Mouse (Mus musculus): ENCODE measurements at regions not wholly inside any gene's neighbourhood (a gene's known extent, or its start where the extent isn't known, plus 50 kb on each side); places are given as distances from the start of the nearest gene placed in this dataset.

GRCm38 (mm10) chr6:147973059-147973458 is 74.0 kb upstream of the Far2 start:
- no peak for ATAC-seq (ENCODE audit: low FRiP score, low read depth)
- Histone ChIP-seq H3K36me3 (ENCODE audit: control insufficient read depth, insufficient read depth, low read length) (no peaks in the 10 kb centered on the region), H3K4me1 (ENCODE audit: control insufficient read depth, insufficient read depth, low read length) (no peaks in the 10 kb centered on the region), H3K4me2 (replicated peaks; ENCODE audit: low read depth, low read length, severe bottlenecking) (no peak overlapping the region), H3K4me3 (replicated peaks; ENCODE audit: low read length) (no peak overlapping the region), H3K27me3 (ENCODE audit: control insufficient read depth, insufficient read depth, low read length) (no peaks in the 10 kb centered on the region), H3K9me3 (ENCODE audit: control insufficient read depth, low read length) (no peaks in the 10 kb centered on the region), H3K9ac (ENCODE audit: low read depth, low read length, severe bottlenecking) (no peak overlapping the region), H3K27ac (replicated peaks; ENCODE audit: low read depth, low read length) (no peak overlapping the region)
- TF ChIP-seq POLR2A (IDR thresholded peaks at IDR 0.05; ENCODE audit: borderline replicate concordance, extremely low read depth, insufficient read depth, insufficient read length) = no peak
- 67% methylated on average over 2 of the region's 2 CpGs for WGBS
- no peak for DNase-seq (ENCODE audit: low spot score)

DNA sequence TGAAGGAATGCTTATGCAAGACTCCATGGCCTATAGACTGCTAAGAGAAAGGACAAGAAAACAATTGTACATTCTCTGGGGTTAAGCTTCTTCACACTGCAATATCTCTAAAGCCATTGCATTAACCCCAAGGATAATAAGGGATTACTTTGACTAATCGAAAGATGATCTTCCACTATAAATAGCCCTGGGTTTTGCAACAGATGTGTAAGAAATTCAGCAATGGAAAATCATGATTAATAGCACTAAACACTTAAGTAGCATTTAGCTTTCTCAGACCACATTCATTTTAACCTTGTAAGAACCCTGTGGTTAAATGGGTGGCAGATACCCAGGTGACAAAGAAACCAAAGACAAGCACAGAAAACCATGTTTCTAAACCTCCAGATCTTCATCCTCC is 71.1 kb upstream of the Far2 start:
- Histone ChIP-seq H3K27ac (replicated peaks; ENCODE audit: low read depth, low read length) (no peak overlapping the region), H3K9ac (ENCODE audit: low read depth, low read length, severe bottlenecking) (no peak overlapping the region), H3K9me3 (ENCODE audit: control insufficient read depth, low read length) (no peaks in the 10 kb centered on the region), H3K27me3 (ENCODE audit: control insufficient read depth, insufficient read depth, low read length) (no peaks in the 10 kb centered on the region), H3K4me2 (replicated peaks; ENCODE audit: low read depth, low read length, severe bottlenecking) (no peak overlapping the region), H3K4me3 (replicated peaks; ENCODE audit: low read length) (no peak overlapping the region), H3K36me3 (ENCODE audit: control insufficient read depth, insufficient read depth, low read length) (no peaks in the 10 kb centered on the region), H3K4me1 (ENCODE audit: control insufficient read depth, insufficient read depth, low read length) (no peaks in the 10 kb centered on the region)
- DNase-seq (ENCODE audit: low spot score) = no peak
- TF ChIP-seq POLR2A (IDR thresholded peaks at IDR 0.05; ENCODE audit: borderline replicate concordance, extremely low read depth, insufficient read depth, insufficient read length) = no peak
- no peak for ATAC-seq (ENCODE audit: low FRiP score, low read depth)
- WGBS = 82% methylated on average over 1 of the region's 1 CpGs

DNA sequence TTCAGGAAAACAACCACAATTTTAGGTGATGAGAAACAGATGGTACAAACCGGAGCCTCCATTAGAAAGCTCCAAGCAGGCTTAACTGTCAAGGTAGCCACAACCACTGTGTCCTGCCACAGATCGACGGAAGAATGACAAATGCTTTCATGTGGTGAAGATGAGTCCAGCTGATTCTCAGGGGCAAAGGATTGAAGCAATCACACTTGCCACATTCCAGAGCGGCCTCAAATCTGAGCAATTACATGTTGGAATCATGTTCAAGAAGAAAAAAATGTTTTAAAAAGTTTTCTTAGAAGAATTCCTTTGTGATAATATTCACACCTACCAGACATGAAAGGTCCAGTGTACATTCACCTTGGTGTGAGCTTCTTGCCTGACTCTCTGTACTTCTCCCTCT is 57.7 kb upstream of the Far2 start:
- DNase-seq (ENCODE audit: low spot score) (no peak), ATAC-seq (ENCODE audit: low FRiP score, low read depth) (no peak)
- Histone ChIP-seq H3K36me3 (ENCODE audit: control insufficient read depth, insufficient read depth, low read length) (no peaks in the 10 kb centered on the region), H3K9me3 (ENCODE audit: control insufficient read depth, low read length) (no peaks in the 10 kb centered on the region), H3K27ac (replicated peaks; ENCODE audit: low read depth, low read length) (no peak overlapping the region), H3K4me1 (ENCODE audit: control insufficient read depth, insufficient read depth, low read length) (no peaks in the 10 kb centered on the region), H3K4me2 (replicated peaks; ENCODE audit: low read depth, low read length, severe bottlenecking) (no peak overlapping the region), H3K4me3 (replicated peaks; ENCODE audit: low read length) (no peak overlapping the region), H3K27me3 (ENCODE audit: control insufficient read depth, insufficient read depth, low read length) (no peaks in the 10 kb centered on the region), H3K9ac (ENCODE audit: low read depth, low read length, severe bottlenecking) (no peak overlapping the region)
- WGBS = 44% methylated on average over 4 of the region's 4 CpGs
- TF ChIP-seq POLR2A (IDR thresholded peaks at IDR 0.05; ENCODE audit: borderline replicate concordance, extremely low read depth, insufficient read depth, insufficient read length) = no peak
